Mouse (Mus musculus) hindbrain, embryonic 12.5 days (tissue): ENCODE data around the gene Xrn1. TPM values are rescaled to one million over a fixed set of nuclear protein-coding genes. Genes with fewer than 3 reads are reported as not detected.

ENCODE experiments used
- polyA plus RNA-seq: library from polyadenylated mRNA; unstranded; fragments of >200 nt; fragmentation: Nextera tagmentation; extraction: Ambion mirVana; gene quantifications from 2 replicates; pipeline ENCODE4 v1.2.1, GENCODE M21; 2016

Gene Xrn1
- polyA plus RNA-seq, 1 experiment from 2014 or later, result 22.9 TPM

Other genes with a start within 250 kb of the Xrn1 start
- gene Trpc1, start 204.4 kb upstream of the Xrn1 start, polyA plus RNA-seq, result 5.5 and 5.9 TPM in 2 replicates
- 5.9 and 8.3 TPM in 2 replicates for gene Pls1, start 109.4 kb upstream of the Xrn1 start, polyA plus RNA-seq
- gene Atr, start 97.2 kb upstream of the Xrn1 start, polyA plus RNA-seq, result 23.2 and 26.0 TPM in 2 replicates
- gene Gk5, start 164.6 kb downstream of the Xrn1 start, polyA plus RNA-seq, result 4.4 and 6.0 TPM in 2 replicates
- 59.1 and 65.3 TPM in 2 replicates for gene Tfdp2, start 241.5 kb downstream of the Xrn1 start, polyA plus RNA-seq